Mouse (Mus musculus) lung, postnatal 0 days (tissue): ENCODE measurements at regions not wholly inside any gene's neighbourhood (a gene's known extent, or its start where the extent isn't known, plus 50 kb on each side); places are given as distances from the start of the nearest gene placed in this dataset.

Experiments
- CTCF ChIP-seq: IDR thresholded peaks from 2 replicates; pipeline ENCODE4 v1.5.1; 2016; ENCODE audit warnings: antibody characterized with exemption, mild to moderate bottlenecking
- EP300 ChIP-seq: IDR thresholded peaks from 2 replicates; pipeline ENCODE4 v1.6.1; 2016; ENCODE audit warnings: antibody characterized with exemption, mild to moderate bottlenecking, control low read depth

GRCm38 (mm10) chr4:152662439-152662838 lies 184.8 kb upstream of the Kcnab2 start:
- TF ChIP-seq CTCF (no peak), EP300 (no peak)
